Mouse (Mus musculus) spleen, embryonic (tissue): ENCODE measurements around the gene Ankrd63.

Experiments
- CTCF ChIA-PET: fragments of 350-600 bp; sonication (Branson Sonifier 250); formaldehyde crosslinking; loops from one replicate; lab custom pipeline; 2022; lab: Charles Lee

Gene Ankrd63

GRCm38 (mm10) chr2:118696451-118697308, 7.1 kb downstream of the Ankrd63 start:
- CTCF ChIA-PET = interaction anchor here (0.7 to 1.6 kb wide), 4 partner anchors 26 to 205 kb away, joined by 3 to 18 read pairs (median 4); no protein-coding TSS in a partner anchor

GRCm38 (mm10) chr2:118695677-118696232, 8.0 kb downstream of the Ankrd63 start:
- CTCF ChIA-PET = interaction anchor here (0.5 to 1.6 kb wide), 7 partner anchors 25 to 974 kb away, joined by 3 to 11 read pairs (median 3); partner anchors contain the start of gene Bahd1

GRCm38 (mm10) chr2:118693370-118693966, 10.3 kb downstream of the Ankrd63 start:
- CTCF ChIA-PET = no interaction called here

DNA sequence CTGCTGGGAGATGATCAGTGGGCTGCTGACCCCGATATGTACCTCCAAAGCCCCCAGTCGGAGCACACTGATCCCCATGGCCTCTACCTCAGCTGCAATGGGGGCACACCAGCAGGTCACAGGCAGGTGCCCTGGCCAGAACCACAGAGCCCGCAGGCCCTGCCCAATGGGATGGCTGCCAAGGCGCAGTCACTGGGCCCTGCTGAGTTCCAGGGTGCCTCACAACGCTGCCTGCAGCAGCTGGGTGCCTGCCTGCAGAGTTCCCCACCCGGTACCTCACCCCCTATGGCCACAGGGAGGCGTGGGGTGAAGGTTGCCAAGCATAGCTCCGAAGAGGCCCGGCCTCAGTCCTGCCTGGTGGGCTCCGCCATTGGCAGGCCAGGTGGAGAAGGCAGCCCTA, 13.9 kb downstream of the Ankrd63 start:
- CTCF ChIA-PET = no interaction called here

- CTCF ChIA-PET = no interaction called here
Measured at GRCm38 (mm10) chr2:118687791-118688190, 16.0 kb downstream of the Ankrd63 start.

- CTCF ChIA-PET = no interaction called here
Measured at GRCm38 (mm10) chr2:118686693-118687092, 17.1 kb downstream of the Ankrd63 start.

- CTCF ChIA-PET = interaction anchor here (0.6 kb wide), 1 partner anchor 343 kb away, joined by 3 read pairs; no protein-coding TSS in a partner anchor
Measured at GRCm38 (mm10) chr2:118685088-118685487, 18.7 kb downstream of the Ankrd63 start.

- CTCF ChIA-PET = interaction anchor here (0.5 kb wide), 1 partner anchor 13 kb away, joined by 13 read pairs; no protein-coding TSS in a partner anchor
Measured at GRCm38 (mm10) chr2:118682544-118683260, 21.1 kb downstream of the Ankrd63 start.

DNA sequence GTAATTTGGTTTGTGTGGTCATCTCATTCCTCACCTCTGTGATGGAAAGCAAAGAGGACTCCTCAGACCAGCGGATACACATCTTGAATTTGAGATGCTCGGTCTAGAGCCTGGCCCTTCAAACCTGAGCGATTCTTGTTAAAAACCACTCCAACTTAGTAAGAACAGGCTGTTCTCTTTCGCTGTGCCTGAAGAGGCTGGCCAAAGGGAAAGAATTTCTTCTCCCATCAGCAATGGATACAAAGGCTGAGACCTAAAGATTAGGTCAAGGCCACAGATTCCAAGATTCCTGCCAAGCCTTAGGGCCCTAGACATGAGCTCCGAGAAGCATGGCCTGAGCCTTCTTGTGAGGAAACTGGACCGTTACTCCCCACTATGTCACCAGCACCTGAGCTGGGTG, 22.8 kb downstream of the Ankrd63 start:
- CTCF ChIA-PET = no interaction called here

GRCm38 (mm10) chr2:118679577-118679976, 24.2 kb downstream of the Ankrd63 start:
- CTCF ChIA-PET = interaction anchor here (1.1 kb wide), 1 partner anchor 95 kb away, joined by 8 read pairs; no protein-coding TSS in a partner anchor

GRCm38 (mm10) chr2:118677817-118678216, 25.9 kb downstream of the Ankrd63 start:
- CTCF ChIA-PET = no interaction called here

DNA sequence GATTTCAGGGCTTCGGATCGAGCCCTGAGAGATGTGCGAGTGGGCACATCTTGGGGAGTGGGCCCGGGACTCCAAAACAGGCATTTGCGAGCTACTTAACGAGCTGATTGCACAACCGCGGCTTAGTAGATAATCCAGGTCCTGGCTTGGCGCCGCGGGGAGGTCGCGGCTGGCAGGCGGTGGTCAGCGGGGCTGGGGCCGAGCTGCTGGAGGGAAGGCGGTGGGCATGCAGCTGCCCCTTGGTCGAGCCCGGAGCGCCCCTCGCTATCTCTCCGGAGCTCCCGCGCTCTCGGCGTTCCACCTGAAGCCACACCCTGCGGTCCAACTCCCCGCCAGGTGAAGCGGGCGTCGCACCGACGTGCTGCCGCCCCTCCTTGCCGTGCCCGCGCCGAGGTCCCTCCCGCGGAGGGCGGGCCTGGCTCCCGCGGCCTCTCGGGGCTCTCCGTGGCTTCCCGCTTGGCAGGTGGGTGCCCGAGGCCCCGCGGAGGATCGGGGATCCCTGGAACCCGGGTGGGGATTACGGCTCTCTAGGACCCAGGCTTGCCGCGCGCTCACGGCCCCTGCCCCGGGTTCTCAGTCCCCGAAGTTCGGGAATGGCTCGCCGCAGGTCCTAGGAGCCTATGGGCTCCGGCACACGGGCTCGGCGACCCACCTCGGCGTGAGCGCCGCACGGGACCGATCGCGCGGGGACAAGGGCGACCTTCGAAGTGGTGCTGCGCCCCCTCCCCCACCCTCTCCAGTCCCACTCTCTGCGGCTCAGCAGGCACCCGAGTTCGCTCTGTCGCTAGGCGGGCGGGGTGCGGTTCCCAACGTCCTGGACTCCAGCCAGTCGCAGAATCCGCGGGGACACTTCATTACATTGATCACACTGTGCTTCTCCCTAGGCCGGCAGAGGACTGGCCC, 26.7 kb downstream of the Ankrd63 start:
- CTCF ChIA-PET = no interaction called here

GRCm38 (mm10) chr2:118674500-118674899, 29.3 kb downstream of the Ankrd63 start:
- CTCF ChIA-PET = interaction anchor here (0.5 to 0.6 kb wide), 2 partner anchors 93 to 227 kb away, joined by 4 read pairs; no protein-coding TSS in a partner anchor

DNA sequence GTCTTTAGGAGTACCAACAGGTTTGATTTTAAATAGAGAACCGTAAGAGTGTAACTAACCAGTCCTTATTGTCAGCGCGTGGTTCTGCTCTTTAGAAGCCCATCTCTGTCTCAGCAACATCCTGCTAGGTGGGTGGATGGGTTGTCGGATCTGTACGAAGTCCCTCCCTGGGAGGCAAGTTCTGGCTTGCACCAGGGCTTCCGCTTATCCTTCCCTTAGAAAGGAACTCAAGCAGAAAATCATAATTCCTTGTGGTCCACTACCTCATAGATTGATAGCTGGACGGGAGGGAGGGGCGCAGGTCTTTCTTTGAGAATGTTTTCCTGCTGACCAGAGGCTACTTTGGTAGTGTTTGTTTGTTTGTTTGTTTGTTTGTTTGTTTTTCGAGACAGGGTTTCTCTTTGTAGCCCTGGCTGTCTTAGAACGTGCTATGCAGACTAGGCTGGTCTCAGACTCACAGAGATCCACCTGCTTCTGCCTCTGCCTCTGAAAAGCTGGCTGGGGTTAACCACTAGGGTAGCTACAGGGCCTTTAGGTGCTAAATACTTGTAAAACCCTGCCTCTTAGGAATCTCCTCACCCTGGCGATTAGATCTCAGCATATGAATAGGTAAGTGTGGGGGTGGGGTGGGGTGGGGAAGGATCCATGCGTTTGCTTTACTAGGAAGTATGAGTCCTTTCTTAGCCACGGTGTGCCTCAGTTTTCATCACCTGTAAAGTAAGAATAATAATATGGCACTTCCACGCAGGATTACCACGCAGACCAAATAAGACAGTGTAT, 29.9 kb downstream of the Ankrd63 start:
- CTCF ChIA-PET = interaction anchor here (0.5 kb wide), 1 partner anchor 227 kb away, joined by 4 read pairs; no protein-coding TSS in a partner anchor

GRCm38 (mm10) chr2:118671728-118672127, 32.0 kb downstream of the Ankrd63 start:
- CTCF ChIA-PET = interaction anchor here (1.6 kb wide), 1 partner anchor 24 kb away, joined by 4 read pairs; no protein-coding TSS in a partner anchor

DNA sequence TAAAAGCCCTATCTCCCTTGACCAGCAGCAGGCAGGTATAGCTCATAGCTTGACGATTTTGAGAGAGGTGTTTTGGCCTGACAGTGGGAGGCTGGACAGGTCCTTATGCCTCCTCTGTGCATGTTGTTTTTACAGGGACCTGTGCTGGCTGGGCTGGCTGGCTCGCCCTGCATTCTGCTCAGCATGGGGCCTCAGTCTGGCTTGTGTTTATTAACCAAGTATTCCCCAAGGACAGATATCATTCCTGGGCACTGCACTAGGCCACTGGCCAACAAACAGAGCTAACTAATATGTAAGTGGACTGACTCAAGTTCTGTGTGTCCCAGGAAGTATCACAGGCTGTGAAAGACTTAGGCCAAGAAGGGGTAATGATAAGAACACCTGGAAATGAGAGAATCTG, 34.0 kb downstream of the Ankrd63 start:
- CTCF ChIA-PET = interaction anchor here (0.7 kb wide), 2 partner anchors 13 to 284 kb away, joined by 13 to 14 read pairs; no protein-coding TSS in a partner anchor

- CTCF ChIA-PET = interaction anchor here (0.7 kb wide), 3 partner anchors 14 to 284 kb away, joined by 3 to 14 read pairs (median 13); no protein-coding TSS in a partner anchor
Measured at GRCm38 (mm10) chr2:118669245-118669644, 34.5 kb downstream of the Ankrd63 start.

DNA sequence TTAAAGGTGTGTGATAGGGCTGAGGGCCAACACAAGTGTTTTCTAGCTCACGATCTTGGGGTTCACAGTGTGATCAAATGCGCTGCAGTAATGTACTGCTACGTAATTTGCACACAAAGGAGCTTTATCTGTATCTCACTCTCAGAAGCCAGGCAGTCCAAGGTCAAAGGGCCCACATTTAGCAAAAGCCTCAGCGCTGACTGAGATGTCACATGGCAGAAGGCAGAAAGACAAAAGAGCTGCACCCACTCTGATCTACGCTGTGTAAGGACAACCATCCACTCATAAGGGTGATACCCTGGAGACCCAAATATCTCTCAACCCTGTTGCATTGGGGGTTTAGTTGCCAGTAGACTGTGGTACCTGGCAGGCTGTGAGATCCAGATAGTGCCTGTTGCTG, 36.6 kb downstream of the Ankrd63 start:
- CTCF ChIA-PET = no interaction called here

- CTCF ChIA-PET = no interaction called here
Measured at GRCm38 (mm10) chr2:118665616-118666015, 38.1 kb downstream of the Ankrd63 start.
